Mouse (Mus musculus): ENCODE results near the gene Rasgrf2. TPM values are rescaled to one million over a fixed set of nuclear protein-coding genes. Genes with fewer than 3 reads are reported as not detected.

The Rasgrf2 gene
- polyA plus RNA-seq, 1 experiment from 2014 or later: 0.29 TPM

DNA sequence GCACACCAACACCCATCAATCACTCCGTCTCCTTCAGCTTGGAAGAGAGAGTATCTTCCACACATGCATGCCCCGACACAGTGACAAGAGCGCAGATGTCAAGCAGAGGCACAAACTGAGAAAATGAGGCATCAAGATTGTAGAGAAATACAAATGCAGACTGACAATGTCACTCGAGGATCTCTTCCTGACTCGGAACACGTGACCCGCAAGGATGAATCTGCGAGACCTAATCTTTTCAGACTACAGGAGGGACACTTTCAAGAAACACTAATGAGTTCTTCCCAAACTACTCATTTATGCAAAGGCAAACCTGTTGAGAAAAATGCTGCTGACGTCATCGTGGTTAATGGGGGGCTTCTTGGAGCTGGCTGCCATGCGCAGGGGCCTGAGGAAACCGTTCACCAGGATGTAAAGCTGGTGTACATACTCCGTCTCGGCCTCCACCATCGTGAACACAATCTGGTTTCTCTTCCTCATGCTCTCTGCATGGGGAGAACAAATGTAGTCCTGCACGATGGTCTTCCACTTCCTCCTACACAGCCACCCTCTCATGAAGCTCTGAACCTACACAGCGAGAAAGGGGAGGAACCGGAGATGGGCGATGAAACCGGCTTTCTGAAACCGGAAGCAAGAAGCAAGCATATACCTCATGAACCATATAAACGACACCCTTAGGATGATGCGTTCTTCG lies 100.9 kb downstream of the Rasgrf2 start:
- no peak overlapping the region for H3K4me2 ChIP-seq
- no peak overlapping the region for H3K4me3 ChIP-seq
- no peak overlapping the region for H3K9ac ChIP-seq
- ATAC-seq (replicated peaks; ENCODE audit: insufficient number of reproducible peaks, insufficient read depth, low FRiP score, low read depth): no peak
- H3K27me3 ChIP-seq: no peaks in the 10 kb centered on the region
- no peaks in the 10 kb centered on the region for H3K4me1 ChIP-seq (replicated peaks)
- WGBS: 83% methylated on average over 24 of the region's 24 CpGs
- no peak overlapping the region for H3K27ac ChIP-seq
- no peaks in the 10 kb centered on the region for H3K36me3 ChIP-seq
- H3K9me3 ChIP-seq (replicated peaks): no peaks in the 10 kb centered on the region

DNA sequence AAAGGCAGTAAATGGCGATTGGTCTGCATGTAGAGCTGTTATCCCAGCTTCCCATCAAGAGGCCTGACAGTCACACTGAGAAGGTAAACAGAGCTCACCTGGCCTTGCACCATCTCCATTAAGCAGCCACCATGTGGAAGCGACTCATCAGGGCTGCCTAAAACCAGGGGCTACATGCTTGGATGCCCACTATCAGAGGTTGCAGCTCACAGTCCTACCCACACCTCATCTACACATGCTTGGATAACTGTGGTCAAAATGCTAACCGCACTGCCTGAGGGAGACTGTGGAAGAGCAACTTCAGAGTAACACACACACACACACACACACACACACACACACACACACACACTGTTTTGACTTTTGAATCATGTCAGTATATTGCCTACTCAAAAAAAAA lies 101.8 kb downstream of the Rasgrf2 start:
- Histone ChIP-seq H3K4me3 (no peak overlapping the region), H3K36me3 (no peaks in the 10 kb centered on the region), H3K9ac (no peak overlapping the region), H3K27ac (no peak overlapping the region), H3K9me3 (replicated peaks) (no peaks in the 10 kb centered on the region), H3K4me1 (replicated peaks) (no peaks in the 10 kb centered on the region), H3K27me3 (no peaks in the 10 kb centered on the region), H3K4me2 (no peak overlapping the region)
- WGBS: 80% methylated on average over 3 of the region's 3 CpGs
- ATAC-seq (replicated peaks; ENCODE audit: insufficient number of reproducible peaks, insufficient read depth, low FRiP score, low read depth): no peak

DNA sequence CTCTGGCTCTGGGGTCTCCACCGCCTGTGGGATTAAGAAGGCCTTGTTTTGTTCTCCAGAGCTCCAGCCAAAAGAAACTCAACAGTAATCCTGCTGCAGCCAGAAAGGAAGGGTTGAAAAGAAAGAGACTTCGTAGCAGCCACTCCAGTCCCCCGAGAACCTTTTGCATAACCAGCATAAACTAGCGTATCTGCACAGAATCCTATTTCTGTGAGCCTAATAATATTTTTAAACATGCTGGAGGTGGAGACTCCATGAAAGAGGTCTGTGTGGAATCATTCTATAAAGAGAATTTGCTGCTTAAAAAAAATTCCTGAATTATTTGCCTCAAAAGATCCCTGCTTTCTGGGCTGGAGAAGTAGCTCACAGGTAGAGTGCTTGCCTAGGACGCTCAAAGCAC lies 103.5 kb downstream of the Rasgrf2 start:
- Histone ChIP-seq H3K27me3 (no peaks in the 10 kb centered on the region), H3K36me3 (no peaks in the 10 kb centered on the region), H3K9me3 (replicated peaks) (no peaks in the 10 kb centered on the region), H3K9ac (no peak overlapping the region), H3K27ac (no peak overlapping the region), H3K4me1 (replicated peaks) (no peaks in the 10 kb centered on the region), H3K4me2 (no peak overlapping the region), H3K4me3 (no peak overlapping the region)
- no peak for ATAC-seq (replicated peaks; ENCODE audit: insufficient number of reproducible peaks, insufficient read depth, low FRiP score, low read depth)
- 89% methylated on average over 5 of the region's 5 CpGs for WGBS

DNA sequence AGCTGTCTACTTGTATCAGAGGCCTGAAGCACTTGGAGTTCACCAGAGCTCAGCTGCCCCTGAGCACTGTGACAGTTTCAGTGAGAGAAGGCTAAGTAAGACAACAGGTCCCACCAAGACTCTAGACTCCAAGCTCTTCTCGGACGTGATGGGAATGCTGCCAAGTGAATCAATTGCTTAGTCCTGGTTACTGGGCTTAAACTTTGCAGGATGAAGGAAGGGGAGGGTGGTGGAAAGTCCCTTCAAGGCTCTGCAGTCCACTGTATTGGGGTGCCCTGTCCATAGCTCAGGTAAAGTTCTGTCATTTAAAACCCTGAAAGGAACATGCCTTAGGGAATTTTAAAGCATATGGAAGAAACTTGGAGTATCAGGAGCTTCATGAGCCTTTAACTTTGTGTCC lies 104.8 kb downstream of the Rasgrf2 start:
- Histone ChIP-seq H3K9me3 (replicated peaks) (no peaks in the 10 kb centered on the region), H3K4me1 (replicated peaks) (peaks cover 3% of the 10 kb centered on the region; the same call in 1 of the 2 replicates), H3K27ac (no peak overlapping the region), H3K4me2 (no peak overlapping the region), H3K27me3 (no peaks in the 10 kb centered on the region), H3K9ac (no peak overlapping the region), H3K36me3 (no peaks in the 10 kb centered on the region), H3K4me3 (no peak overlapping the region)
- no peak for ATAC-seq (replicated peaks; ENCODE audit: insufficient number of reproducible peaks, insufficient read depth, low FRiP score, low read depth)
- WGBS: 61% methylated on average over 2 of the region's 2 CpGs

DNA sequence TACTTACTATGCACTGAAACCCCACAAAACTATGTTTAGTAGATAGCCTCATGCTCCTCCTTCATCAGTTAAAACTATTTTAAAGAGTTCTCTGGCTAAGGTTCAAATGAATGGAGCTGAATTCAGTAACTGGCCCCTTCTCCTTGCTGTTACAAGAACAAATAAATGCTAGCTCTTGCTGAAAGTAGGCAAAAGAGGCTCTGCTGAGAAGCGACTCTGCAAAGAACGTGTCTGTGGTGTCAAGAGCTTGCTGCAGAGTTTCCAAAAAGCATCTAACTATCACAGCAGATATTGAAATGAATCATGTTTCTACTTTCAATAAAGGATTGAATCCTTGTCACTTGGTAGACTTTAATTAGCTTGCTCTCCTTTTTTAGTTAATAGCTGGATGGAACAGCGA lies 106.3 kb downstream of the Rasgrf2 start:
- no peak overlapping the region for H3K4me3 ChIP-seq
- peaks cover 3% of the 10 kb centered on the region; the same call in 1 of the 2 replicates for H3K4me1 ChIP-seq (replicated peaks)
- H3K9me3 ChIP-seq (replicated peaks): no peaks in the 10 kb centered on the region
- H3K27me3 ChIP-seq: no peaks in the 10 kb centered on the region
- H3K4me2 ChIP-seq: no peak overlapping the region
- H3K9ac ChIP-seq: no peak overlapping the region
- ATAC-seq (replicated peaks; ENCODE audit: insufficient number of reproducible peaks, insufficient read depth, low FRiP score, low read depth): no peak
- 86% methylated on average over 3 of the region's 3 CpGs for WGBS
- no peaks in the 10 kb centered on the region for H3K36me3 ChIP-seq
- H3K27ac ChIP-seq: no peak overlapping the region

DNA sequence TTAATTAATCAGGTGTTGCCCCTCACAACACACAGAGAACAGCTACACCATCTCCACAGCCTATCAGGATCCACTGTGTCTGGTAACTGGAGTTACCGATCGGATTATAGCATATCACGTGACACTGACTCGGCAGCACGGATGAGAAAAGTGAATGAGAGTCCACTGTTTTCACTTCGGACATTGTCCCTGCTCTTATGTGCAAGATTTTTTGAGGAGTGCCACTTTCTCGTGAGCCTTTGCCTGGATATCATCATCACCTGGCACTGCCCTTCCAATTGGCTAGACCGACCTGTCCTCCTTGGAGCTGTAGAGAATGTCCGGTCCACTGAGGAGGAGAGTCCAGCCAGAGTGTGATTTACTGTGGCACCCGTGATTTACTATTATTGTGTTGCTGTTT lies 109.3 kb downstream of the Rasgrf2 start:
- 83% methylated on average over 10 of the region's 10 CpGs for WGBS
- no peaks in the 10 kb centered on the region for H3K36me3 ChIP-seq
- peaks cover 3% of the 10 kb centered on the region; the same call in 1 of the 2 replicates for H3K4me1 ChIP-seq (replicated peaks)
- no peaks in the 10 kb centered on the region for H3K27me3 ChIP-seq
- ATAC-seq (replicated peaks; ENCODE audit: insufficient number of reproducible peaks, insufficient read depth, low FRiP score, low read depth): no peak
- H3K9ac ChIP-seq: no peak overlapping the region
- no peaks in the 10 kb centered on the region for H3K9me3 ChIP-seq (replicated peaks)
- H3K4me2 ChIP-seq: no peak overlapping the region
- H3K4me3 ChIP-seq: no peak overlapping the region
- no peak overlapping the region for H3K27ac ChIP-seq

DNA sequence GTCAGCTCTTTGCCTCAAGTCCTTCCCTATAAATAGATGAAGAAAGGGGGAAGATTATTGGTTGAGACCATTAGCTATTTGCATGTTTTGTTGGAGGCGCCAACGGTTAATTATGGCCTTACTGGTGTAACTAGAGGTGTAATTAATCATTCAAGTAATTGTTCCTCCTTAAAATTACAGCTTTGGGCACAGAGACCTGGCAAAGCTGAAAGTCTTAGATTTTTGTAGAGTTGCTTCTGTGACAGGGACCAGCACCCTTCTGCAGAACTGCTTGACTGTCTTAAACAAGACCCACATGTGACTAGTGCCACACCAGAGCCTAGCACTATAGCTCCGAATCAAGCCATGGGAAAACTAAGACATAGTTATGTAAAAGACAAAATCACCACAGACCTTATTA lies 134.5 kb downstream of the Rasgrf2 start:
- Histone ChIP-seq H3K9ac (no peak overlapping the region), H3K27me3 (no peaks in the 10 kb centered on the region), H3K4me1 (replicated peaks) (no peaks in the 10 kb centered on the region), H3K36me3 (no peaks in the 10 kb centered on the region), H3K27ac (no peak overlapping the region), H3K4me3 (no peak overlapping the region), H3K9me3 (replicated peaks) (no peaks in the 10 kb centered on the region), H3K4me2 (no peak overlapping the region)
- WGBS: 81% methylated on average over 3 of the region's 3 CpGs
- no peak for ATAC-seq (replicated peaks; ENCODE audit: insufficient number of reproducible peaks, insufficient read depth, low FRiP score, low read depth)

DNA sequence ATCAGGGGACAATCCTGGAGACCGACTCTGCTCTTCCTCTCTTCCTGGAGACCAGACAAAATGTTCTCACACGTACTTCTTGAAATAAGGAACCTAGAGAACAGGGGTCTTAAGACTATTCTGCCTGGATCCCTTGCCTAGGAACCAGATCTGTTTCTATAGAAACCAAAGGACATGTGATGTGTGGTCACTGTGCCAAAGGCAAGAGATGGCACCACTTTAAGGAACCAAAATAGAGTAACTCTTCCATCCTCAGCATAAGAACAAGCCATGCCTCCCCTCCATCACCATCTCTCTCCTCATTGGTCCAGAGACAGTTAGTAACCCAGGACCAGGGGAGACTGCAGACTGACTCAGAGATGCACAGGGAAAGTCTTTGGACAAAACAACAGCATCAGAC lies 140.0 kb downstream of the Rasgrf2 start:
- no peaks in the 10 kb centered on the region for H3K27me3 ChIP-seq
- no peaks in the 10 kb centered on the region for H3K36me3 ChIP-seq
- ATAC-seq (replicated peaks; ENCODE audit: insufficient number of reproducible peaks, insufficient read depth, low FRiP score, low read depth): no peak
- H3K4me3 ChIP-seq: no peak overlapping the region
- 78% methylated on average over 2 of the region's 2 CpGs for WGBS
- H3K4me1 ChIP-seq (replicated peaks): 0 out of 2 replicates have a peak, but pooled peaks cover 2% of the 10 kb centered on the region
- H3K27ac ChIP-seq: no peak overlapping the region
- H3K4me2 ChIP-seq: no peak overlapping the region
- H3K9me3 ChIP-seq (replicated peaks): no peaks in the 10 kb centered on the region
- no peak overlapping the region for H3K9ac ChIP-seq

DNA sequence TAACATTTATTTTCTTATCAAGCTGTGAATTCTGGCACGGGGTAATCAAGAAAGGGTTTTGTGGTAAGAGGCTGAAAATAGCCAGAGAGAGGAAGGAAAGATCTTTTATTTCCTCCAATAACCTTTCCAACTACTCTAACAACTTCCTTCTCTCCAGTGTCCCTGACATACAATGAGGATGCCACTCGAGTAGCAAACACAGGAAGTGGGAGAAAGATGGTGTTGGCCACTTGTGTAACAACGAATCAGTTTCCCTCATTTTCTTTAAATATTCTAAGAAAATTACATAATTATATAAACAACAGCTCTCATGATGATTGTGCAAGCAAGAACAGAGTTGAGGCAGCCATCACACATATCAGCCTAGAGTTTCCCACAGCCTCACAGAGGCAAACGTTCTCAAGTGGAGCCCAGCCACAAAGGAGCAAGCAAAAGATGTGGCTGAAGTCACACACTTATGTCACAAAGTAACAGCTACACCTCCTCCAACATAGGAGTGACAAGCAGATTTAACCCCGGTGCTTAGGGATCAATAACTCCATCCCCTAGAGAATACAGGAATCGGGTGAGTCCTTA lies 140.7 kb downstream of the Rasgrf2 start:
- ATAC-seq (replicated peaks; ENCODE audit: insufficient number of reproducible peaks, insufficient read depth, low FRiP score, low read depth): no peak
- H3K27me3 ChIP-seq: no peaks in the 10 kb centered on the region
- 57% methylated on average over 6 of the region's 6 CpGs for WGBS
- no peak overlapping the region for H3K4me2 ChIP-seq
- no peak overlapping the region for H3K9ac ChIP-seq
- no peak overlapping the region for H3K4me3 ChIP-seq
- 0 out of 2 replicates have a peak, but pooled peaks cover 2% of the 10 kb centered on the region for H3K4me1 ChIP-seq (replicated peaks)
- H3K27ac ChIP-seq: no peak overlapping the region
- no peaks in the 10 kb centered on the region for H3K9me3 ChIP-seq (replicated peaks)
- H3K36me3 ChIP-seq: no peaks in the 10 kb centered on the region

DNA sequence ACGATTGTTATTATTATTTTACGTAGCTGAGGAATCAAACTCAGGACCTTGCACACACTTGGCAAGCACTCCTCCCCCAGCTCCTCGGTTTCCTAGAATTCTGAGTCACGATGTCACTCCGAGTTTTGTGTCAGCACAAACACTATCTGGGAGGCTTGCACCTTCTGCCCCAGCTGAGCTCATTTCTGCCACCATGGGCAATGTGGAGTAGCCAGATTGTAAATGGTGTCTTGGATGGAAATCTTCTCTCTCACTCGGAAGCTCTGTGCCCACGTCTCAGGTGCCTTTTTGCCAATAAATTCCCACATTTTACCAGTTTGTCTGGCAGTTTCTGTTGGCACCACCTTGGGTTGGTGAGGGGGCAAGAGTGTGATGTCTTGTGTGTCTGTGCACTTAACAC lies 143.1 kb downstream of the Rasgrf2 start:
- Histone ChIP-seq H3K9ac (no peak overlapping the region), H3K27me3 (no peaks in the 10 kb centered on the region), H3K4me3 (no peak overlapping the region), H3K9me3 (replicated peaks) (no peaks in the 10 kb centered on the region), H3K27ac (no peak overlapping the region), H3K4me2 (no peak overlapping the region), H3K36me3 (no peaks in the 10 kb centered on the region), H3K4me1 (replicated peaks) (0 out of 2 replicates have a peak, but pooled peaks cover 2% of the 10 kb centered on the region)
- WGBS: 81% methylated on average over 7 of the region's 7 CpGs
- ATAC-seq (replicated peaks; ENCODE audit: insufficient number of reproducible peaks, insufficient read depth, low FRiP score, low read depth): no peak

DNA sequence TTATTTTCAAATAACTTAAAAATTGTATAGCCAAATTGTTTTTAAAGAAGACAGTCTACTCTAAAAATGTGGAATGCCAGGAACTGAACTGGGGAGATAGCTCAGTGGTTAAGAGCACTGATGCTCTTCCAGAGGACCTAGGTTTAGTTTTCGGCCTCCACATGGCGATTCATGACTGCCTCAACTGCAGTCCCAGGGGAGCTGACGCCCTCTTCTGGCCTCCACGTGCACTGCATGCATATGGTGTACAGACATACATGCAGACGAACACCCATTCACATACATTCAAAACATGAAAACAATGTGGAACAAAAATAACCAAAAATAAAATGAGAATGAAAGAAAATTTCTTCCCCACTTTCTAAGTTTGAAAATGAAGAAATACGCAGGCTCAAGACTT lies 144.5 kb downstream of the Rasgrf2 start:
- ATAC-seq (replicated peaks; ENCODE audit: insufficient number of reproducible peaks, insufficient read depth, low FRiP score, low read depth): no peak

More for the DNA sequence above, 144.5 kb downstream of the Rasgrf2 start:
- 0 out of 2 replicates have a peak, but pooled peaks cover 2% of the 10 kb centered on the region for H3K4me1 ChIP-seq (replicated peaks)
- no peak overlapping the region for H3K4me2 ChIP-seq
- no peak overlapping the region for H3K9ac ChIP-seq
- 85% methylated on average over 6 of the region's 6 CpGs for WGBS
- H3K27ac ChIP-seq: no peak overlapping the region
- no peaks in the 10 kb centered on the region for H3K27me3 ChIP-seq
- H3K4me3 ChIP-seq: no peak overlapping the region
- H3K9me3 ChIP-seq (replicated peaks): no peaks in the 10 kb centered on the region
- H3K36me3 ChIP-seq: no peaks in the 10 kb centered on the region

All from heart, embryonic 15.5 days (tissue).